Mouse (Mus musculus): ENCODE results near the gene Gm13289. TPM values are rescaled to one million over a fixed set of nuclear protein-coding genes. Genes with fewer than 3 reads are reported as not detected.

Gene Gm13289
- polyA plus RNA-seq, 1 experiment from 2014 or later, result not detected

Other genes starting within 250 kb of the Gm13289 start
- not detected in 2 replicates for gene Ifna15, start 218.7 kb upstream of the Gm13289 start, polyA plus RNA-seq (2014; fragmentation: Nextera tagmentation; extraction: Ambion mirVana)
- not detected in 2 replicates for gene Ifna14, start 205.1 kb upstream of the Gm13289 start, polyA plus RNA-seq (2014; fragmentation: Nextera tagmentation; extraction: Ambion mirVana)
- gene Ifna9, start 184.5 kb upstream of the Gm13289 start, polyA plus RNA-seq (2014; fragmentation: Nextera tagmentation; extraction: Ambion mirVana), result not detected in 2 replicates
- gene Ifna12, start 173.5 kb upstream of the Gm13289 start, polyA plus RNA-seq (2014; fragmentation: Nextera tagmentation; extraction: Ambion mirVana), result not detected in 2 replicates
- gene C87499, start 142.5 kb upstream of the Gm13289 start, polyA plus RNA-seq (2014; fragmentation: Nextera tagmentation; extraction: Ambion mirVana), result not detected in 2 replicates
- gene Ifna13, start 132.5 kb upstream of the Gm13289 start, polyA plus RNA-seq (2014; fragmentation: Nextera tagmentation; extraction: Ambion mirVana), result not detected in 2 replicates
- gene Ifna16, start 100.0 kb upstream of the Gm13289 start, polyA plus RNA-seq (2014; fragmentation: Nextera tagmentation; extraction: Ambion mirVana), result not detected in 2 replicates
- not detected in 2 replicates for gene Ifna2, start 93.0 kb upstream of the Gm13289 start, polyA plus RNA-seq (2014; fragmentation: Nextera tagmentation; extraction: Ambion mirVana)
- not detected in 2 replicates for gene Ifnab, start 85.6 kb upstream of the Gm13289 start, polyA plus RNA-seq (2014; fragmentation: Nextera tagmentation; extraction: Ambion mirVana)
- 1.9 and 2.1 TPM in 2 replicates for gene Gm26566, start 55.1 kb upstream of the Gm13289 start, polyA plus RNA-seq (2014; fragmentation: Nextera tagmentation; extraction: Ambion mirVana)
- gene Klhl9, start 54.5 kb upstream of the Gm13289 start, polyA plus RNA-seq (2014; fragmentation: Nextera tagmentation; extraction: Ambion mirVana), result 151 and 152 TPM in 2 replicates
- 0.53 TPM in 1 of 2 replicates, not detected in the other for gene Gm13271, start 22.1 kb upstream of the Gm13289 start, polyA plus RNA-seq (2014; fragmentation: Nextera tagmentation; extraction: Ambion mirVana)
- gene Gm13283, start 16.8 kb upstream of the Gm13289 start, polyA plus RNA-seq (2014; fragmentation: Nextera tagmentation; extraction: Ambion mirVana), result not detected in 2 replicates
- 0.31 and 0.46 TPM in 2 replicates for gene Gm13290, start 3.1 kb upstream of the Gm13289 start, polyA plus RNA-seq (2014; fragmentation: Nextera tagmentation; extraction: Ambion mirVana)
- not detected in 2 replicates for gene Gm13272, start 2.9 kb downstream of the Gm13289 start, polyA plus RNA-seq (2014; fragmentation: Nextera tagmentation; extraction: Ambion mirVana)
- not detected in 2 replicates for gene Ifnz, start 5.2 kb downstream of the Gm13289 start, polyA plus RNA-seq (2014; fragmentation: Nextera tagmentation; extraction: Ambion mirVana)
- not detected in 2 replicates for gene Gm13276, start 8.8 kb downstream of the Gm13289 start, polyA plus RNA-seq (2014; fragmentation: Nextera tagmentation; extraction: Ambion mirVana)
- not detected in 2 replicates for gene Gm13277, start 11.7 kb downstream of the Gm13289 start, polyA plus RNA-seq (2014; fragmentation: Nextera tagmentation; extraction: Ambion mirVana)
- not detected in 2 replicates for gene Gm13278, start 14.6 kb downstream of the Gm13289 start, polyA plus RNA-seq (2014; fragmentation: Nextera tagmentation; extraction: Ambion mirVana)
- not detected in 2 replicates for gene Gm13275, start 17.6 kb downstream of the Gm13289 start, polyA plus RNA-seq (2014; fragmentation: Nextera tagmentation; extraction: Ambion mirVana)
- gene Gm13279, start 20.5 kb downstream of the Gm13289 start, polyA plus RNA-seq (2014; fragmentation: Nextera tagmentation; extraction: Ambion mirVana), result not detected in 2 replicates
- gene Gm13285, start 22.7 kb downstream of the Gm13289 start, polyA plus RNA-seq (2014; fragmentation: Nextera tagmentation; extraction: Ambion mirVana), result 0.19 TPM in 1 of 2 replicates, not detected in the other
- gene Gm13287, start 26.3 kb downstream of the Gm13289 start, polyA plus RNA-seq (2014; fragmentation: Nextera tagmentation; extraction: Ambion mirVana), result not detected in 2 replicates
- gene Gm13288, start 28.6 kb downstream of the Gm13289 start, polyA plus RNA-seq (2014; fragmentation: Nextera tagmentation; extraction: Ambion mirVana), result not detected in 2 replicates
- not detected in 2 replicates for gene Ifna7, start 39.3 kb downstream of the Gm13289 start, polyA plus RNA-seq (2014; fragmentation: Nextera tagmentation; extraction: Ambion mirVana)
- gene Ifna11, start 43.0 kb downstream of the Gm13289 start, polyA plus RNA-seq (2014; fragmentation: Nextera tagmentation; extraction: Ambion mirVana), result not detected in 2 replicates
- gene Ifna6, start 50.5 kb downstream of the Gm13289 start, polyA plus RNA-seq (2014; fragmentation: Nextera tagmentation; extraction: Ambion mirVana), result not detected in 2 replicates
- gene Ifna5, start 58.6 kb downstream of the Gm13289 start, polyA plus RNA-seq (2014; fragmentation: Nextera tagmentation; extraction: Ambion mirVana), result not detected in 2 replicates
- gene Ifna4, start 64.9 kb downstream of the Gm13289 start, polyA plus RNA-seq (2014; fragmentation: Nextera tagmentation; extraction: Ambion mirVana), result not detected in 2 replicates
- gene Ifna1, start 73.2 kb downstream of the Gm13289 start, polyA plus RNA-seq (2014; fragmentation: Nextera tagmentation; extraction: Ambion mirVana), result not detected in 2 replicates
- gene Ifne, start 103.3 kb downstream of the Gm13289 start, polyA plus RNA-seq (2014; fragmentation: Nextera tagmentation; extraction: Ambion mirVana), result not detected in 2 replicates

Measured in neural tube, embryonic 11.5 days (tissue).